In genomic region chr2:165857395-165857831, GRCm38 (mm10) we compare ENCODE assay signal across 8 mouse cellular contexts. TPM values are rescaled to one million over a fixed set of nuclear protein-coding genes. Genes with fewer than 3 reads are reported as not detected.
DNase-seq lines count a peak whose midpoint lies in the region; ATAC-seq and TF ChIP-seq lines count a peak whose summit lies in the region.

No protein-coding gene starts in this region.

- peaks cover 90% of the 10 kb centered on the region for H3K4me1 ChIP-seq in heart, embryonic 10.5 days
- peaks cover 28% of the 10 kb centered on the region for H3K4me1 ChIP-seq in embryonic facial prominence, embryonic 11.5 days (ENCODE audit: control insufficient read depth, insufficient read depth, low read length)
- H3K4me1 ChIP-seq in hindbrain, postnatal 0 days (ENCODE audit: insufficient read depth, low read length): peaks cover 51% of the 10 kb centered on the region
- H3K4me1 ChIP-seq in liver, embryonic 14.5 days (replicated peaks; ENCODE audit: control insufficient read depth in 2 of 2, insufficient read depth in 2 of 2, low read length in 1 of 2): peaks cover 33 to 66% of the 10 kb centered on the region in 2 experiments
- H3K4me1 ChIP-seq in olfactory bulb, adult 2 months (ENCODE audit: control insufficient read depth, insufficient read depth, low read length): peaks cover 84% of the 10 kb centered on the region

- no peak for TF ChIP-seq CTCF in hindbrain, postnatal 0 days (IDR thresholded peaks at IDR 0.05; ENCODE audit: low read depth)
- TF ChIP-seq CTCF in liver, embryonic 14.5 days (IDR thresholded peaks at IDR 0.05; ENCODE audit: low read depth): no peak
- no peak for TF ChIP-seq CTCF in olfactory bulb, adult 2 months (IDR thresholded peaks at IDR 0.05; ENCODE audit: insufficient read depth, low read depth, low read length)

- H3K4me2 ChIP-seq in embryonic facial prominence, embryonic 11.5 days (ENCODE audit: low read depth, low read length): peak overlapping the region; percentile 8
- H3K4me2 ChIP-seq in hindbrain, postnatal 0 days (ENCODE audit: low read depth, low read length): peak overlapping the region; percentile 16
- H3K4me2 ChIP-seq in liver, embryonic 14.5 days (ENCODE audit: low read depth): peak overlapping the region; percentile 25

- peak overlapping the region; percentile 41 for H3K4me3 ChIP-seq in heart, embryonic 10.5 days
- no peak overlapping the region for H3K4me3 ChIP-seq in embryonic facial prominence, embryonic 11.5 days (ENCODE audit: low read depth, low read length)
- H3K4me3 ChIP-seq in hindbrain, postnatal 0 days (ENCODE audit: low read length): no peak overlapping the region
- H3K4me3 ChIP-seq in liver, embryonic 14.5 days (ENCODE audit: insufficient read depth in 1 of 2, low read depth in 2 of 2, low read length in 2 of 2): no peak overlapping the region
- 0 out of 2 replicates have a peak overlapping the region, but pooled peaks have one; percentile 10 for H3K4me3 ChIP-seq in olfactory bulb, adult 2 months (ENCODE audit: insufficient read depth, low read depth, low read length)

- no peaks in the 10 kb centered on the region for H3K9me3 ChIP-seq in heart, embryonic 10.5 days
- H3K9me3 ChIP-seq in embryonic facial prominence, embryonic 11.5 days (replicated peaks; ENCODE audit: control insufficient read depth, low read length): no peaks in the 10 kb centered on the region
- H3K9me3 ChIP-seq in hindbrain, postnatal 0 days (ENCODE audit: low read length): no peaks in the 10 kb centered on the region
- no peaks in the 10 kb centered on the region for H3K9me3 ChIP-seq in liver, embryonic 14.5 days (ENCODE audit: control insufficient read depth, low read length)

- TF ChIP-seq EP300 in liver, embryonic 14.5 days (IDR thresholded peaks at IDR 0.05; ENCODE audit: low read depth): no peak

- intact Hi-C loops in heart, postnatal 25 days (cut with DNase I): no loop called here

- H3K36me3 ChIP-seq in heart, embryonic 10.5 days: peaks cover 25% of the 10 kb centered on the region
- H3K36me3 ChIP-seq in embryonic facial prominence, embryonic 11.5 days (replicated peaks; ENCODE audit: control insufficient read depth, insufficient read depth, low read depth, low read length): no peaks in the 10 kb centered on the region; the same call in 1 of the 2 replicates
- H3K36me3 ChIP-seq in hindbrain, postnatal 0 days (ENCODE audit: insufficient read depth, low read length): no peaks in the 10 kb centered on the region
- H3K36me3 ChIP-seq in liver, embryonic 14.5 days (replicated peaks; ENCODE audit: control insufficient read depth, insufficient read depth, low read depth): peaks cover 11% of the 10 kb centered on the region

- 20% methylated on average over 4 of the region's 4 CpGs for WGBS in heart, embryonic 10.5 days
- WGBS in embryonic facial prominence, embryonic 11.5 days: 12% methylated on average over 4 of the region's 4 CpGs
- 4% methylated on average over 4 of the region's 4 CpGs for WGBS in hindbrain, postnatal 0 days
- 30% methylated on average over 4 of the region's 4 CpGs for WGBS in liver, embryonic 14.5 days (ENCODE audit: insufficient replicate concordance)
- 13% methylated on average over 4 of the region's 4 CpGs for WGBS in olfactory bulb, adult 2 months

- no peak for DNase-seq in heart, embryonic 10.5 days (ENCODE audit: low spot score)
- no peak for DNase-seq in heart, postnatal 25 days (ENCODE audit: low spot score)
- DNase-seq in embryonic facial prominence, embryonic 11.5 days (ENCODE audit: low spot score): peak; percentile 64
- peak; percentile 31 for DNase-seq in hindbrain, postnatal 0 days (ENCODE audit: low spot score)
- DNase-seq in liver, embryonic 14.5 days (ENCODE audit: low read depth in 3 of 3, low spot score in 3 of 3): no peak
- no peak for DNase-seq in left cerebral cortex, adult 11 months (ENCODE audit: low spot score)

- H3K9ac ChIP-seq in embryonic facial prominence, embryonic 11.5 days (replicated peaks; ENCODE audit: low read length): peak overlapping the region; percentile 53
- peak overlapping the region; percentile 44 for H3K9ac ChIP-seq in hindbrain, postnatal 0 days (replicated peaks; ENCODE audit: low read length)
- H3K9ac ChIP-seq in liver, embryonic 14.5 days (replicated peaks): no peak overlapping the region

- no peaks in the 10 kb centered on the region for H3K27me3 ChIP-seq in heart, embryonic 10.5 days (ENCODE audit: insufficient read depth, poor library complexity, severe bottlenecking)
- H3K27me3 ChIP-seq in embryonic facial prominence, embryonic 11.5 days (ENCODE audit: control insufficient read depth, insufficient read depth, low read length): no peaks in the 10 kb centered on the region
- no peaks in the 10 kb centered on the region for H3K27me3 ChIP-seq in hindbrain, postnatal 0 days (ENCODE audit: insufficient read depth, low read length)
- no peaks in the 10 kb centered on the region for H3K27me3 ChIP-seq in liver, embryonic 14.5 days (ENCODE audit: control insufficient read depth, insufficient read depth, low read length)

- H3K27ac ChIP-seq in heart, embryonic 10.5 days: peak overlapping the region; percentile 85
- peak overlapping the region; percentile 85 for H3K27ac ChIP-seq in embryonic facial prominence, embryonic 11.5 days (replicated peaks; ENCODE audit: low read depth, low read length)
- H3K27ac ChIP-seq in hindbrain, postnatal 0 days: peak overlapping the region; percentile 89
- H3K27ac ChIP-seq in liver, embryonic 14.5 days: peak overlapping the region; percentile 36
- peak overlapping the region; percentile 99 for H3K27ac ChIP-seq in olfactory bulb, adult 2 months (ENCODE audit: insufficient read depth, low read depth, low read length)

- no peak for TF ChIP-seq POLR2A in olfactory bulb, adult 2 months (IDR thresholded peaks at IDR 0.05; ENCODE audit: insufficient read depth, low read depth, low read length)

- no peak for ATAC-seq in embryonic facial prominence, embryonic 11.5 days (replicated peaks; ENCODE audit: insufficient number of reproducible peaks, low FRiP score, low TSS enrichment, low read depth)
- ATAC-seq in hindbrain, postnatal 0 days: no peak
- ATAC-seq in liver, embryonic 14.5 days (ENCODE audit: insufficient read depth): no peak
- no peak for ATAC-seq in erythroblast, adult 5-6 weeks (replicated peaks; ENCODE audit: low FRiP score, poor library complexity, severe bottlenecking)

RNA-seq across cellular contexts. Expression of gene Zmynd8, which starts 41.4 kb away (rescaled TPM):
- polyA plus RNA-seq in heart, embryonic 10.5 days (2016; fragmentation: Nextera tagmentation; extraction: Ambion mirVana): 57.1 and 58.5 TPM in 2 replicates
- total RNA-seq in heart, postnatal 25 days (2021): 10 to 100 TPM; 44.5 to 48.7 TPM
- polyA plus RNA-seq in embryonic facial prominence, embryonic 11.5 days (2014; fragmentation: Nextera tagmentation; extraction: Ambion mirVana): 36.1 and 36.8 TPM in 2 replicates
- 46.6 and 46.8 TPM in 2 replicates for total RNA-seq in hindbrain, postnatal 0 days (2014; rRNA removed)
- 53.0 and 56.9 TPM in 2 replicates for polyA plus RNA-seq in hindbrain, postnatal 0 days (2015; fragmentation: Nextera tagmentation; extraction: Ambion mirVana)
- polyA plus RNA-seq in liver, embryonic 14.5 days (2012; rRNA removed): 13.5 and 17.7 TPM in 2 replicates
- 16.3 and 18.5 TPM in 2 replicates for polyA plus RNA-seq in liver, embryonic 14.5 days (2014; fragmentation: Nextera tagmentation; extraction: Ambion mirVana)
- polyA plus RNA-seq in olfactory bulb, adult 2 months (2012; ENCODE audit: insufficient read depth, insufficient read length, low replicate concordance, missing spikeins): 440 TPM in 1 of 2 replicates, not detected in the other
- total RNA-seq in erythroblast, adult 5-6 weeks (2015; ENCODE audit: low replicate concordance): 60.1 and 81.1 TPM in 2 replicates
- total RNA-seq in erythroblast, adult 5-6 weeks (2017; ENCODE audit: low replicate concordance): 83.9 and 95.3 TPM in 2 replicates

Comparison
In these comparisons a context has a peak if more than half of its experiments do, and no peak if none do; other contexts are left out.
1. DNase-seq: peak in embryonic facial prominence, embryonic 11.5 days (single experiment) and hindbrain, postnatal 0 days (single experiment); none in heart, embryonic 10.5 days (single experiment), heart, postnatal 25 days (single experiment), liver, embryonic 14.5 days (0 of 3) and left cerebral cortex, adult 11 months (single experiment).
2. H3K27ac ChIP-seq: peak in every context shown above with its lines; median percentile 99 in olfactory bulb, adult 2 months; 89 in hindbrain, postnatal 0 days; 85 in heart, embryonic 10.5 days; 85 in embryonic facial prominence, embryonic 11.5 days; 36 in liver, embryonic 14.5 days.
3. H3K4me3 ChIP-seq: peak in heart, embryonic 10.5 days (single experiment) and olfactory bulb, adult 2 months (single experiment); none in embryonic facial prominence, embryonic 11.5 days (single experiment), hindbrain, postnatal 0 days (single experiment) and liver, embryonic 14.5 days (0 of 2).
4. Peak in every context shown above with its lines, with median percentiles within 50 percentile points of each other: H3K4me2 ChIP-seq.